15 mouse cellular contexts compared by ENCODE assay signal in the genomic region with DNA sequence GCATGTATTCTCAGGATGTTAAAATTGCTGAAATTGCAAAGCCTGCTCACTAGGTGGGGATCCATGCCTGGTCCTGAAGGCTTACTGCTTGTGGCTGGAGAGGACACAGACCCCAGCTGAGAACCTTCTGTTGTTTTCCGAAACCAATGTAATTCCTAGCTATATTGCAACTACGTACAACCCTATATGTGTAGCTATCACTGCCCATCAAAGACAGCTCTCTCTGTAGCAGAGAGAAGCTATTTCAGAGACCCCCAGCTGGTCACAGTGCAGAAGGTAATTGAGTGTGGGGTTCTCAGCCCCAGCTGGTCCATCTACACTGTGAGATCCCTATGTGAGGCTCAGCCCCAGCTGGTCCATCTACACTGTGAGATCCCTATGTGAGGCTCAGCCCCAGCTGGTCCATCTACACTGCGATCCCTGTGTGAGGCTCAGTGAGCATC. TPM values are rescaled to one million over a fixed set of nuclear protein-coding genes. Genes with fewer than 3 reads are reported as not detected.
DNase-seq lines count a peak whose midpoint lies in the region; ATAC-seq and TF ChIP-seq lines count a peak whose summit lies in the region.
"Had no signal": no experiment of that assay in that cellular context is flagged by ENCODE, and none has a peak within 500 bp of the region (broad histone marks: within the 10 kb centered on the region; RNA-seq: fewer than 3 reads in every experiment).

No protein-coding gene starts in this region.

- H3K9me3 ChIP-seq in neural tube, embryonic 12.5 days = no peaks in the 10 kb centered on the region
- no peaks in the 10 kb centered on the region for H3K9me3 ChIP-seq in stomach, postnatal 0 days (ENCODE audit: control insufficient read depth, low read length)
- H3K9me3 ChIP-seq: heart, embryonic 12.5 days; stomach, embryonic 15.5 days had no signal

- no peak overlapping the region for H3K27ac ChIP-seq in neural tube, embryonic 12.5 days
- no peak overlapping the region for H3K27ac ChIP-seq in stomach, postnatal 0 days (replicated peaks)
- H3K27ac ChIP-seq: stomach, embryonic 15.5 days had no signal

- H3K4me1 ChIP-seq in neural tube, embryonic 12.5 days = no peaks in the 10 kb centered on the region
- no peaks in the 10 kb centered on the region for H3K4me1 ChIP-seq in stomach, postnatal 0 days (replicated peaks; ENCODE audit: control insufficient read depth, insufficient read depth)
- H3K4me1 ChIP-seq: heart, embryonic 12.5 days; stomach, embryonic 15.5 days had no signal

- TF ChIP-seq CTCF in stomach, postnatal 0 days (IDR thresholded peaks at IDR 0.05; ENCODE audit: low read depth) = peak; percentile 57

- peak; percentile 50; the same call in 1 of the 2 replicates for ATAC-seq in neural tube, embryonic 12.5 days (ENCODE audit: low FRiP score, low read depth)
- ATAC-seq in stomach, postnatal 0 days (ENCODE audit: low FRiP score, low TSS enrichment) = no peak
- ATAC-seq: inflammation-experienced regulatory T-cells, adult 6 months had no signal

- no peak overlapping the region for H3K9ac ChIP-seq in neural tube, embryonic 12.5 days
- no peak overlapping the region for H3K9ac ChIP-seq in stomach, postnatal 0 days (ENCODE audit: low read length)
- H3K9ac ChIP-seq: heart, embryonic 12.5 days; stomach, embryonic 15.5 days had no signal

- no peak overlapping the region for H3K4me2 ChIP-seq in neural tube, embryonic 12.5 days (replicated peaks)
- no peak overlapping the region for H3K4me2 ChIP-seq in stomach, postnatal 0 days (replicated peaks; ENCODE audit: low read depth)
- H3K4me2 ChIP-seq: heart, embryonic 12.5 days; stomach, embryonic 15.5 days had no signal

- H3K4me3 ChIP-seq in neural tube, embryonic 12.5 days = no peak overlapping the region
- no peak overlapping the region for H3K4me3 ChIP-seq in stomach, postnatal 0 days (ENCODE audit: low read depth, low read length)
- H3K4me3 ChIP-seq: erythroblast, embryonic 14.5 days; heart, embryonic 12.5 days; stomach, embryonic 15.5 days had no signal

- no peaks in the 10 kb centered on the region for H3K27me3 ChIP-seq in neural tube, embryonic 12.5 days (replicated peaks)
- H3K27me3 ChIP-seq in stomach, postnatal 0 days (ENCODE audit: control insufficient read depth, insufficient read depth, low read length) = no peaks in the 10 kb centered on the region
- H3K27me3 ChIP-seq: heart, embryonic 12.5 days; stomach, embryonic 15.5 days had no signal

- no peaks in the 10 kb centered on the region for H3K36me3 ChIP-seq in neural tube, embryonic 12.5 days
- no peaks in the 10 kb centered on the region for H3K36me3 ChIP-seq in stomach, postnatal 0 days (ENCODE audit: control insufficient read depth, insufficient read depth, low read length)
- H3K36me3 ChIP-seq: heart, embryonic 12.5 days; stomach, embryonic 15.5 days had no signal

- WGBS in neural tube, embryonic 12.5 days = 79% methylated on average over 3 of the region's 3 CpGs
- 79% methylated on average over 3 of the region's 3 CpGs for WGBS in stomach, postnatal 0 days

- TF ChIP-seq EP300 in stomach, postnatal 0 days (optimal IDR thresholded peaks at IDR 0.05) = no peak

- peak; percentile 16 for DNase-seq in cerebellum, adult 11-12 months
- no peak for DNase-seq in cerebellum, adult 11 months
- peak; percentile 10 to 21 for DNase-seq in layer of hippocampus, postnatal 10 days (ENCODE audit: low spot score in 2 of 2)
- no peak for DNase-seq in layer of hippocampus, adult 11-12 months (ENCODE audit: low spot score)
- DNase-seq in neural tube, embryonic 10.5 days (ENCODE audit: extremely low spot score, low spot score) = no peak
- DNase-seq in stomach, postnatal 0 days (ENCODE audit: low spot score) = no peak
- no peak for DNase-seq in frontal cortex, postnatal 36 days (ENCODE audit: low spot score in 2 of 2)

RNA-seq across cellular contexts. Expression of a gene that starts 10.6 kb away (rescaled TPM):
- 10 to 100 TPM; 34.3 to 39.3 TPM for total RNA-seq in layer of hippocampus, postnatal 10 days (2021)
- 19.4 and 20.1 TPM in 2 replicates for polyA plus RNA-seq in neural tube, embryonic 12.5 days (2016; fragmentation: Nextera tagmentation; extraction: Ambion mirVana)
- polyA plus RNA-seq in stomach, postnatal 0 days (2015; fragmentation: Nextera tagmentation; extraction: Ambion mirVana) = 2.7 and 3.2 TPM in 2 replicates
- polyA plus RNA-seq: erythroblast, embryonic 14.5 days had no signal

RNA-seq across cellular contexts. Expression of a gene that starts 28.3 kb away (rescaled TPM):
- total RNA-seq in layer of hippocampus, postnatal 10 days (2021) = 10 to 100 TPM; 85.3 to 90.2 TPM
- 0.72 and 0.83 TPM in 2 replicates for polyA plus RNA-seq in neural tube, embryonic 12.5 days (2016; fragmentation: Nextera tagmentation; extraction: Ambion mirVana)
- polyA plus RNA-seq in stomach, postnatal 0 days (2015; fragmentation: Nextera tagmentation; extraction: Ambion mirVana) = 0.11 TPM in 1 of 2 replicates, not detected in the other
- total RNA-seq: common myeloid progenitor, adult 5-6 weeks; megakaryocyte, adult 5-6 weeks had no signal
- polyA plus RNA-seq: erythroblast, embryonic 14.5 days; inflammation-experienced regulatory T-cells, adult 6 months; large intestine, adult 2 months had no signal

Comparison
In these comparisons a context has a peak if more than half of its experiments do, and no peak if none do; other contexts are left out.
1. DNase-seq: peak in cerebellum, adult 11-12 months (single experiment) and layer of hippocampus, postnatal 10 days (2 of 2); none in cerebellum, adult 11 months (single experiment), layer of hippocampus, adult 11-12 months (single experiment), neural tube, embryonic 10.5 days (single experiment), stomach, postnatal 0 days (single experiment) and frontal cortex, postnatal 36 days (0 of 2).